Mouse (Mus musculus) lung, adult 2 months (tissue): Measurements from ENCODE around the gene 1700092M07Rik.

Experiments
- CTCF ChIP-seq: fragments of 200-500 bp; IDR thresholded peaks from 2 replicates; pipeline ENCODE4 v1.5.1; 2011; ENCODE audit warnings: mild to moderate bottlenecking, low read length, control low read depth; ENCODE audit not compliant: insufficient read depth
- POLR2A ChIP-seq: fragments of 200-500 bp; IDR thresholded peaks from 2 replicates; pipeline ENCODE4 v1.6.1; 2011; ENCODE audit warnings: low read depth, mild to moderate bottlenecking, control low read depth, low read length, borderline replicate concordance; ENCODE audit errors: extremely low read depth

DNA sequence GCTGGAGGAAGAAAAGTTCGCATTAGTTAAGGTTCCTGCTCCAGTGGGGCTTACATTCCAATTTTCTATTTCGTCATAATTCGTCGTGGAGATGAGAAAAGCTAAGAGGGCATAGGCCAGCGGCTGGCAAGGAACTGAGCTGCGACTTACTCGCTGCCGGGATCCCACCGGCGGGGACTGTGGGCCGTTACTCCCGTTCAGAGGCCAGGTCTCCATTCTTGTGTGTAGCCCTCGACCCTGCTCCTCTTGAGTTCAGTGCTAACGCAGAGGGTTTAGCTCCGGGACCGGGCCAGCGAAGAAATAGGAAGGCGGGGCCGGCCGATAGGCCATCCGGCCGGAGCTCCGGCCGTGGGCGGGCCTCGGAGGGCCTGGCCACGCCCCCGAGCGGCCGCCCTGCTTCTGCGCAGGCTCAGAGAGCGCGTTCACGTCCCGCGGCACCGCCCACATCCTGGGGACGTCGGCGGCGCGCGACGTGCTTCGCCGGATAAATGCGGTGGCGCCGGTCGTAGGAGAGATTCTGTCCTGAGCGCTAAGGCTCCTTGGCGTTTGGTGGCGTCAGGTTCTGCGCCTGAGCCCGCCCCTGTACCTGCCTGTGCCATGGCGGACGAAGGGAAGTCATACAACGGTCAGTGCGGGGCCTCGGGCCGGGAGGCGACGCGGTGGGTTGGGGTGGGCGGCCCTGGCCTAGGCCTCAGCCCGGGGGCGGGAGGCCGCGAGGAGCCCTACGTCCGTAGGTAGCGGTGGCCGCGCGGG, 16.3 kb downstream of the 1700092M07Rik start, which contains the start of gene Nxf1:
- TF ChIP-seq POLR2A = peak; percentile 94
- no peak for TF ChIP-seq CTCF
